Mouse (Mus musculus) cerebellum, adult 2 months (tissue): ENCODE data around the gene Gm8265. TPM values are rescaled to one million over a fixed set of nuclear protein-coding genes. Genes with fewer than 3 reads are reported as not detected.
"Not testable (repeated sequence)": the region's sequence is repeated elsewhere in the genome, so short reads cannot be mapped to it uniquely, and the experiment has no call there.

Source experiments
- DNase-seq, 2 experiments: peaks; one replicate each; pipeline ENCODE4 v3.0.0; 2021
- H3K27ac ChIP-seq: fragments of 200-500 bp; 2 replicates; pipeline ENCODE4 v1.5.1; 2012; ENCODE audit warnings: low read length, control low read depth, inconsistent platforms; ENCODE audit not compliant: insufficient read depth
- H3K27me3 ChIP-seq: fragments of 200-500 bp; 2 replicates; pipeline ENCODE4 v1.6.1; 2012; ENCODE audit warnings: inconsistent platforms, mild to moderate bottlenecking, low read length, moderate library complexity; ENCODE audit not compliant: control insufficient read depth, insufficient read depth
- H3K4me1 ChIP-seq: fragments of 200-500 bp; 2 replicates; pipeline ENCODE4 v1.6.1; 2011; ENCODE audit warnings: low read length; ENCODE audit not compliant: control insufficient read depth, insufficient read depth
- H3K4me3 ChIP-seq: fragments of 200-500 bp; replicated peaks from 2 replicates; pipeline ENCODE3; 2011; ENCODE audit warnings: mild to moderate bottlenecking, low read depth, low read length, control low read depth; ENCODE audit not compliant: insufficient read depth
- WGBS: fragments of 180-500 bp; shearing (Covaris S2); methylation state at CpG from one replicate; pipeline ENCODE4 v1.1.7; 2018; 5-methylcytosine and 5-hydroxymethylcytosine counted together
- polyA plus RNA-seq: library from polyadenylated mRNA; depleted of rRNA; stranded (reverse); fragments of >200 nt; gene quantifications from 2 replicates; pipeline ENCODE4 v1.2.3, GENCODE M21; 2012; rRNA removed

Gm8265 gene
- not detected in 2 replicates for polyA plus RNA-seq

GRCm38 (mm10) chr14:5632928-5633327, at the start of gene Gm8265:
Gm8265 (minus strand) TSS chr14:5633028.
- not testable (repeated sequence) for DNase-seq, H3K27ac ChIP-seq, H3K4me1 ChIP-seq, H3K27me3 ChIP-seq, H3K4me3 ChIP-seq
- no CpG with 5 or more reads among the region's 1 CpGs for WGBS

Other genes with a start within 250 kb of the Gm8265 start
- gene Gm3500, start 244.0 kb downstream of the Gm8265 start, polyA plus RNA-seq: 0.62 and 1.2 TPM in 2 replicates
- 1.00 and 1.0 TPM in 2 replicates for gene Gm3194, start 177.6 kb downstream of the Gm8265 start, polyA plus RNA-seq
- gene Gm8246, start 155.2 kb downstream of the Gm8265 start, polyA plus RNA-seq: 0.06 TPM in 1 of 2 replicates, not detected in the other
- not detected in 2 replicates for gene Gm3187, start 148.8 kb downstream of the Gm8265 start, polyA plus RNA-seq
- gene Gm3488, start 131.4 kb downstream of the Gm8265 start, polyA plus RNA-seq: 2.6 and 3.3 TPM in 2 replicates
- gene Gm3532, start 94.5 kb downstream of the Gm8265 start, polyA plus RNA-seq: not detected in 2 replicates
- gene Gm9603, start 54.4 kb upstream of the Gm8265 start, polyA plus RNA-seq: not detected in 2 replicates
- 0.60 and 0.74 TPM in 2 replicates for gene Gm3373, start 108.5 kb upstream of the Gm8265 start, polyA plus RNA-seq
- gene Gm3383, start 175.0 kb upstream of the Gm8265 start, polyA plus RNA-seq: 1.2 and 1.4 TPM in 2 replicates
- not detected in 2 replicates for gene Gm3424, start 197.3 kb upstream of the Gm8265 start, polyA plus RNA-seq
- 0.65 and 0.80 TPM in 2 replicates for gene Gm8237, start 247.4 kb upstream of the Gm8265 start, polyA plus RNA-seq